Mouse (Mus musculus) gastrocnemius, adult 2 months (tissue): Measurements from ENCODE around the gene Mettl21c. TPM values are rescaled to one million over a fixed set of nuclear protein-coding genes. Genes with fewer than 3 reads are reported as not detected.
"Not testable (repeated sequence)": the region's sequence is repeated elsewhere in the genome, so short reads cannot be mapped to it uniquely, and the experiment has no call there.

ENCODE experiments used
- DNase-seq: peaks from one replicate; pipeline ENCODE4 v3.0.0; 2022
- H3K27ac ChIP-seq: fragments of 200-600 bp; 2 replicates; pipeline ENCODE4 v1.8.1; 2022; ENCODE audit warnings: mild to moderate bottlenecking
- H3K4me3 ChIP-seq: fragments of 200-600 bp; 2 replicates; pipeline ENCODE4 v1.8.1; 2022; ENCODE audit warnings: mild to moderate bottlenecking, moderate library complexity
- CTCF ChIP-seq: fragments of 200-600 bp; IDR thresholded peaks from 2 replicates; pipeline ENCODE4 v1.8.1; 2022; ENCODE audit warnings: antibody characterized with exemption, mild to moderate bottlenecking, moderate library complexity
- intact Hi-C: fragments of 180-260 bp; cut with DNase I; formaldehyde crosslinking; loops from one replicate; pipeline ENCODE4 v1.15.1; 2025
- long read RNA-seq, 2 experiments: library from polyadenylated mRNA; stranded (forward); transcript quantifications; one replicate each; pipeline ENCODE4 v2.0.0; 2021
- total RNA-seq, 2 experiments: library from RNA; stranded (reverse); gene quantifications; 2 replicates each; pipeline ENCODE4 v1.2.3; 2021

Gene Mettl21c
- 100 to 1,000 TPM in 1 of 2 experiments, 10 to 100 TPM in 1; 79.9 to 203 TPM for total RNA-seq
- long read RNA-seq, experiment 1, transcript Mettl21c-202 (3 exons, 3,482 nt): minor isoform, 8 of 53 reads
- long read RNA-seq, experiment 1, transcript Mettl21c-201 (5 exons, 1,086 nt): major isoform, 11 of 53 reads
- long read RNA-seq, experiment 1, partial matches to known transcripts: 17 of 53 reads
- long read RNA-seq, experiment 1, other reads (novel, unspliced or antisense): 17 of 53 reads
- long read RNA-seq, experiment 2, transcript Mettl21c-202 (3 exons, 3,482 nt): minor isoform, 13 of 108 reads
- long read RNA-seq, experiment 2, transcript Mettl21c-201 (5 exons, 1,086 nt): major isoform, 28 of 108 reads
- long read RNA-seq, experiment 2, partial matches to known transcripts: 44 of 108 reads
- long read RNA-seq, experiment 2, other reads (novel, unspliced or antisense): 22 of 108 reads

- intact Hi-C loops: loop anchor here (10.0 kb wide), 1 partner anchor 205 kb away; no protein-coding TSS in a partner anchor
- TF ChIP-seq CTCF: no peak
These were observed at the start of gene Mettl21c for GRCm38 (mm10) chr1:44019934-44020333. TSS of gene Mettl21c (minus strand) at chr1:44020034.

DNA sequence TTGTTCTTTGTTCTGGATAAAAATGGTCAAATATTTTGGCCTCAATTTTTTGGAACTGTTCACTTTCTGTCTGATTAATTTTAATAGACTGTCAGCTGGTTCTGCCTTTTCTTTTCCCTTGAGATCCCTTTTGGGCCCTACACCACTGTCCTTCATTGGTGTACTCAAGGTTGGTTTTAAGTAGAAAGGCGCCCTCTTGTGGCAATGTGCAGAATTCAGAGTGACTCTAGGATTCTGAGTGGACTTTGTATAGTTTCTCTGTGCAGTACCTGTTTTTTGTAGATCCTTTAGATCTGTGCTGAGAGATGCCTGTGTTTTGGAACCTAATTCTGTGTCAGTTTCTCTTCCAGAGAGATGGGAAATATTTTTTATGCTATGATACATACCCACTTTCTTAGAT, 44.8 kb upstream of the Mettl21c start:
- Histone ChIP-seq H3K4me3 (no peak overlapping the region), H3K27ac (no peak overlapping the region)
- peak; percentile 51 for DNase-seq
- intact Hi-C loops: loop anchor here (2.0 to 5.0 kb wide), 2 partner anchors 162 to 302 kb away; no protein-coding TSS in a partner anchor
- peak; percentile 83 for TF ChIP-seq CTCF

More at GRCm38 (mm10) chr1:44019934-44020333, at the start of gene Mettl21c:
- Histone ChIP-seq H3K27ac (peak within 1 kb of the TSS; percentile 78), H3K4me3 (peak within 1 kb of the TSS; percentile 68)
- no peak for DNase-seq

DNA sequence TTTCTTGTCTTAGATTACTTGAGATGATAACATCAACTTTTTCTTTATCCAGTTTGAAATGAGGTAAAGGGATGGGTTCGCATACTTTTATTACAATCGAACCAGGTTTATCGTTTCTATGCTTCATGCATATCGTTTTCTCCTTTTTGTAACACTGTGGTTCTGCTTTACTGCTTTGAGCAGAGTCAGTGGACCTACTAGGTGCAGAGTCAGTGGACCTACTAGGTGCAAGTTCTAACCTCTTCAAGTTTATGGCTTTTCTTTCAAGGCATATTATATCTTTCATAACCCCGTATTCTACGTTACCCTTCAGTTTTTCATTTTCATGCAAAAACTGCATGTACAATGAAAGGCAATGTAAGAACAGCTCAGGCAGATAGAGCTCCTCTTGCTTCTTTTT, 43.6 kb upstream of the Mettl21c start:
- DNase-seq: no peak
- no peak for TF ChIP-seq CTCF
- H3K4me3 ChIP-seq: no peak overlapping the region
- no peak overlapping the region for H3K27ac ChIP-seq
- intact Hi-C loops: no loop called here

GRCm38 (mm10) chr1:44061836-44062235, 42.0 kb upstream of the Mettl21c start, which contains the start of gene Gm8251:
TSS of gene Gm8251 (minus strand) at chr1:44061936.
- Histone ChIP-seq H3K4me3 (no peak within 1 kb of the TSS), H3K27ac (no peak within 1 kb of the TSS)
- DNase-seq: no peak
- intact Hi-C loops: no loop called here
- no peak for TF ChIP-seq CTCF

- no peak for DNase-seq
- no peak overlapping the region for H3K4me3 ChIP-seq
- no peak overlapping the region for H3K27ac ChIP-seq
- intact Hi-C loops: no loop called here
- no peak for TF ChIP-seq CTCF
These were observed 38.0 kb upstream of the Mettl21c start for GRCm38 (mm10) chr1:44057805-44058204.

DNA sequence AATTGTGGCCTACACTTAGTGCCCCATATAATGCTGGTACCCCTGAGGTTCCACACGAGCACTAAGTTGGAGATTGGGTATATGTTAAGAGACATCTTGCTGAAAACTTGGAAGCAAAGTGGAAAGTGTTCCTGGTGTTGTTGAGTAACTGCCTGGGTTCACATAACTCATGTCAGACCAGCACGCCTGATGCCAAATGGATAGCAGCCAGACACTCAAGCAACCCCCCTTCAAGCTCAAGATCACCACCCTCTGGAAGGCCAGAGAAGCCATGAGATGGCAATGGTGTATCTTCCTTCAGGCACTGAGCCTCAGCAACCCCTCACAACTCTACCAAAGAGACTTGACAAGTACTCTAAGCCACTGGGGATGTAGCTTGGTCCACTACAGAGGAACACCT, 26.7 kb upstream of the Mettl21c start:
- no peak for DNase-seq
- H3K4me3 ChIP-seq: no peak overlapping the region
- intact Hi-C loops: loop anchor here (10.0 kb wide), 1 partner anchor 62 kb away; no protein-coding TSS in a partner anchor
- H3K27ac ChIP-seq: no peak overlapping the region
- peak; percentile 7; the same call in 1 of the 2 replicates for TF ChIP-seq CTCF

GRCm38 (mm10) chr1:44045689-44046088, 25.9 kb upstream of the Mettl21c start:
- intact Hi-C loops: loop anchor here (10.0 kb wide), 1 partner anchor 61 kb away; no protein-coding TSS in a partner anchor
- not testable (repeated sequence) for DNase-seq

DNA sequence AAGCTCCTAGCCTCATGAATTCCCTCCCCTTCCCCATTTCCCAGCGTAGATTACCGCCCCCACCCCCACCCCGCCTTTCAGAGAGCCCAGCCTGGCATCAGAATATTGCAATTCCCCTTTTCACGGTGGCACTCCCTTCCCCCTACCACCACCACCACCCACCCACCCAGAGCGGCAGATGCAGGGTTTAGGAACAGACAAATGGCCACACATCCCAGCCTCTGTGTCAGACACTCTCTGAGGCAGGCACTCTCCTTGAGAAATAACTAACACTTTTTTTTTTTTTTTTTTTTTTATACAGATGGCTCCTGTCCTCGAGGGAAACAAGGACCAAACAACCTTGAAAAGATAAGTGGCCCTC, 22.7 kb upstream of the Mettl21c start:
- no peak for DNase-seq
- Histone ChIP-seq H3K4me3 (peak overlapping the region; percentile 66), H3K27ac (no peak overlapping the region)
- intact Hi-C loops: loop anchor here (5.0 to 10.0 kb wide), 3 partner anchors 35 to 280 kb away; no protein-coding TSS in a partner anchor
- TF ChIP-seq CTCF: no peak

More at GRCm38 (mm10) chr1:44045689-44046088, 25.9 kb upstream of the Mettl21c start:
- H3K27ac ChIP-seq, H3K4me3 ChIP-seq: not testable (repeated sequence)

GRCm38 (mm10) chr1:44041797-44042554, 22.1 kb upstream of the Mettl21c start:
- Histone ChIP-seq H3K4me3 (peak overlapping the region; percentile 66), H3K27ac (no peak overlapping the region)
- intact Hi-C loops: loop anchor here (2.0 to 10.0 kb wide), 4 partner anchors 35 to 280 kb away; no protein-coding TSS in a partner anchor
- DNase-seq: peak; percentile 67
- TF ChIP-seq CTCF: peak; percentile 92

DNA sequence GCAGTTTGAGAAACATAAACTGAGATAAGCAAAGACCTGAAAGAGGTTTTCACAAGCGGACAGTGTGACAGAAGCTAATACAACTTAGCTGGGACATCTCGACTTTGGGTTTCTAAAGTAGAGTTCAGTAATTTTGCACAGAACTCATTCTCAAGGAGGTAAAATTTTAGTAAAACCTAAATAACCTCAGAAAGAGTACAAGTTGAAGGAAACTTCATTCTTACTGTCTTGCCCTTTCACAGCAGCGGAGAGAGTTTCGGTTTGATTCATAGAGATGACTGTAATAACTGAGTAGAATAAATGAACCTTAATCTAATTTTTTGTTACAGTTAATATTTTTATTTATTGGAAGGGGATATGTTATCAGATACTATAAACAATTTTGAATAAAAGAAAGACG, 13.1 kb upstream of the Mettl21c start:
- intact Hi-C loops: no loop called here
- Histone ChIP-seq H3K27ac (no peak overlapping the region), H3K4me3 (no peak overlapping the region)
- no peak for TF ChIP-seq CTCF
- no peak for DNase-seq

DNA sequence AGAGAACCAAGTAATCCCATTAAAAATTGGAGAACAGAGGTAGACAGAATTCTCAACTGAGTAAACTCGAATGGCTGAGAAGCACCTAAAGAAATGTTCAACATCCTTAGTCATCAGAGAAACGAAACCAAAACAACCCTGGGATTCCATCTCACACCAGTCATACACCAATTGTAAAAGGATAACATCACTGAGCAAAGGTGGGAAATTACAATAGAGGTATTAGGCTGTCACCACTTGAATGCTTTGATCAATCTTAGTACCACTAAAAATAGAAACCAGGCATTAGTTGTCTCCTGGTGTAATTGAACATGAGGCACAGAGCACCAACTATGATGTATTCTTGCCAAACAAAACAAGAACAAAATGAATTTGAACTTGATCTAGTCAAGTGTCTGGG, 12.4 kb upstream of the Mettl21c start:
- Histone ChIP-seq H3K27ac (no peak overlapping the region), H3K4me3 (no peak overlapping the region)
- intact Hi-C loops: no loop called here
- no peak for DNase-seq
- no peak for TF ChIP-seq CTCF

- Histone ChIP-seq H3K4me3 (no peak overlapping the region), H3K27ac (peak overlapping the region; percentile 38)
- TF ChIP-seq CTCF: no peak
- intact Hi-C loops: loop anchor here (10.0 kb wide), 1 partner anchor 197 kb away; no protein-coding TSS in a partner anchor
- peak; percentile 61 for DNase-seq
These were observed 7.8 kb upstream of the Mettl21c start for GRCm38 (mm10) chr1:44027651-44028050.

GRCm38 (mm10) chr1:44022656-44023055, 2.8 kb upstream of the Mettl21c start:
- Histone ChIP-seq H3K27ac (peak overlapping the region; percentile 85), H3K4me3 (no peak overlapping the region)
- TF ChIP-seq CTCF: no peak
- intact Hi-C loops: loop anchor here (10.0 kb wide), 1 partner anchor 202 kb away; no protein-coding TSS in a partner anchor
- DNase-seq: peak; percentile 57
